Mouse (Mus musculus): ENCODE measurements around the gene Gpr162.

DNA sequence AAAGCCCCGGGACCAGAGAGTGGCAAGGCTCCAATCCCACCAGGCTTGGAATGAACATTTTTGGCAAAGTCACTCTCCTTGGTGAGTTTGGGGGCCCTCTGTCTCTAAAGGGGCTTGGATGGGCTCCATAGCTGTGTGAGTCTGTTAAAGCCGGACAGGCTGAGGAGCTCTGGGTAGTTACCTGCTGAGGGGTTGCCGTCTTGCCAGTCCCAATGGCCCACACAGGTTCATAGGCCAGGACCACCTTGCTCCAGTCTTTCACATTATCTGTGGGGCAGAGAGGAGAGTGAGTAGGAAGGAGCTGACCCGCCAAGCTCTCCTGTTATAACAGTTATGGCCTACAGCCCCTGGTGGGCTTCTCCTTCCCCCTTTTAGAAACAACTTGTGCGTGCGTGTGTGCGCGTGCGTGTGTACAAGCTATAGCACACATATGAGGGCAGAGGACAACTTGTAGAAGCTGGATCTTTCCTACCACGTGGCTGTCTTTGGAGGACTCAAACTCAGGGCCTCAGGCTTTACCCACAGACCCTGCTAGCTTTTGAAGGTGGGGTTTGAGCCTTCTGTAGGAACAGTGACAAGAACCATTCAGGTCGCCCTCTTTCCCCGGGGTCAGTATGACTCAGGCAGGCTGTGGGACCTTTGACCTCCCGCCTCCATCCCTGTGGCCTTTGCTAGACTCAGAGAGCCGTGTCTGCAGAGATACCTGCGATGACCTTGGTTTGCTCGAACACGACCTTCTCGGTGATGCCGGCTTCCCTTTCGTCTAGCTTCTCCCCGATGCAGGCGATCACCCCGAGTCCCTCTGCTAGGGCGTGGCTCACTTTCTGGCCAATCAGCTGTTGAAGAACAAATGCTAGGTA lies 51.9 kb downstream of the Gpr162 start:
- TF ChIP-seq CTCF (IDR thresholded peaks at IDR 0.05; ENCODE audit: low read depth, low read length): no peak
- TF ChIP-seq POLR2A (IDR thresholded peaks at IDR 0.05; ENCODE audit: insufficient read depth, low read length): no peak

Measured in ES-Bruce4 (cell line).